Mouse (Mus musculus) bone marrow macrophage, adult 2 months (primary cell): ENCODE results near the gene Rrp1b. TPM values are rescaled to one million over a fixed set of nuclear protein-coding genes. Genes with fewer than 3 reads are reported as not detected.

Source experiments
- H3K27ac ChIP-seq: 2 replicates; pipeline ENCODE4 v1.5.1; 2012; ENCODE audit warnings: low read depth, low read length; ENCODE audit not compliant: insufficient read depth
- H3K4me1 ChIP-seq: 2 replicates; pipeline ENCODE4 v1.6.1; 2012; ENCODE audit warnings: low read length; ENCODE audit not compliant: control insufficient read depth, insufficient read depth
- H3K4me3 ChIP-seq: 2 replicates; pipeline ENCODE4 v1.5.1; 2012; ENCODE audit warnings: mild to moderate bottlenecking, low read length, moderate library complexity; ENCODE audit not compliant: insufficient read depth
- CTCF ChIP-seq: IDR thresholded peaks from 2 replicates; pipeline ENCODE4 v1.5.1; 2012; ENCODE audit warnings: low read depth, mild to moderate bottlenecking, low read length, moderate library complexity
- POLR2A ChIP-seq: IDR thresholded peaks from 2 replicates; pipeline ENCODE4 v1.6.1; 2012; ENCODE audit warnings: mild to moderate bottlenecking, low read depth, low read length, borderline replicate concordance
- polyA plus RNA-seq: library from polyadenylated mRNA; stranded (reverse); fragments of >200 nt; gene quantifications from 2 replicates; pipeline ENCODE4 v1.2.4, GENCODE M21; 2012; ENCODE audit not compliant: missing spikeins, insufficient read depth, insufficient read length

Rrp1b gene
- 9.6 and 11.2 TPM in 2 replicates for polyA plus RNA-seq

GRCm38 (mm10) chr17:32035609-32036508 is at the start of gene Rrp1b, which contains the start of gene Hsf2bp:
Gene Rrp1b, plus strand, starts transcription at chr17:32036100.
Gene Hsf2bp, minus strand, starts transcription at chr17:32036349.
- H3K4me3 ChIP-seq: peak within 1 kb of the TSS; percentile 85
- TF ChIP-seq POLR2A: peak; percentile 95; the same call in 1 of the 2 replicates
- no peak for TF ChIP-seq CTCF
- H3K27ac ChIP-seq: peak within 1 kb of the TSS; percentile 53
- H3K4me1 ChIP-seq: peaks cover 26% of the 10 kb centered on the region

DNA sequence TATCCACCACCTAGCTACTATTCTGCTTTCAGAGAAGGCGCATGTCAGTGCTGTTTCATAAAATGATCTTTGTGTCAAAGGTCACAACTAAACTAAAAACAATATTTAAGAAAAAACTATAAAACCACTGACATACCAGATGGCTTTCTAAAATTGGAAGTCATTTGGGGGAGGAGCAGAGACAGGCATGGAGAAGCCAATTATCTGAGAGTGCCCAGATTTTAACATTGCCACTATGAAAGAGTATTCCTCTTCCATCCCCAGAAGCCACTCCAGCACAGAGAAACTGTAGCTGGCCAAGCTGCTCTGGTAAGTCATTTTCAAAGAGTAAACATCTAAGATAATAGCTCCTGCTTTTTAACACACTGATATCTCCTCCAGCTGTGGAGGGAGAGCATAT is 49.0 kb upstream of the Rrp1b start:
- Histone ChIP-seq H3K4me3 (no peak overlapping the region), H3K27ac (no peak overlapping the region), H3K4me1 (peaks cover 10% of the 10 kb centered on the region)
- TF ChIP-seq POLR2A: no peak
- no peak for TF ChIP-seq CTCF

GRCm38 (mm10) chr17:31989035-31989434 is 46.9 kb upstream of the Rrp1b start:
- peaks cover 19% of the 10 kb centered on the region for H3K4me1 ChIP-seq
- H3K4me3 ChIP-seq: no peak overlapping the region
- TF ChIP-seq CTCF: no peak
- no peak for TF ChIP-seq POLR2A
- no peak overlapping the region for H3K27ac ChIP-seq

GRCm38 (mm10) chr17:31992004-31992403 is 43.9 kb upstream of the Rrp1b start:
- Histone ChIP-seq H3K27ac (no peak overlapping the region), H3K4me3 (no peak overlapping the region), H3K4me1 (peaks cover 38% of the 10 kb centered on the region)
- TF ChIP-seq CTCF (no peak), POLR2A (no peak)

GRCm38 (mm10) chr17:31993354-31993753 is 42.5 kb upstream of the Rrp1b start:
- H3K4me3 ChIP-seq: no peak overlapping the region
- H3K4me1 ChIP-seq: peaks cover 33% of the 10 kb centered on the region
- peak overlapping the region; percentile 15; the same call in 1 of the 2 replicates for H3K27ac ChIP-seq
- no peak for TF ChIP-seq CTCF
- TF ChIP-seq POLR2A: no peak

GRCm38 (mm10) chr17:31994132-31994531 is 41.8 kb upstream of the Rrp1b start:
- Histone ChIP-seq H3K27ac (peak overlapping the region; percentile 71), H3K4me3 (peak overlapping the region; percentile 26; the same call in 1 of the 2 replicates), H3K4me1 (peaks cover 33% of the 10 kb centered on the region)
- TF ChIP-seq CTCF (no peak), POLR2A (no peak)

DNA sequence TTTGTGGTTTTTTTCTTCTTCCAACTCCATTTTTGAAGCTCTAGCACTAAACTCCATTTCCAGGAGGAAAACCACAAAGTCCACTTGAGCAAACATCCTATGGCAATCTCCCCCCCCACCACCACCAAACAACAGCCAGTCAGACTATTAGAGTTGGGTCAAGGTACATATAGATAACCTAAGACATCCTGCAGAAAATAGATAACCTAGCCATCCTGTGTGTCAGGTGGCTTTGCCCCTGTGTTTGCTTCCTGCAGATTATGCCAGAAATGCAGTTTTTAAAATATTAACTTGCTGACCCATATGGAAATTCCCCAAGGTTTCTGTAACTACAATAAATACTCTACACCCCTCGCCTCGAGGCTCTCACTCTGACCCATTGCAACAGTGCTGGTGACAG is 40.1 kb upstream of the Rrp1b start:
- H3K27ac ChIP-seq: peak overlapping the region; percentile 71
- no peak for TF ChIP-seq CTCF
- TF ChIP-seq POLR2A: no peak
- peaks cover 33% of the 10 kb centered on the region for H3K4me1 ChIP-seq
- H3K4me3 ChIP-seq: no peak overlapping the region

- Histone ChIP-seq H3K4me3 (no peak overlapping the region), H3K4me1 (peaks cover 33% of the 10 kb centered on the region), H3K27ac (peak overlapping the region; percentile 71)
- TF ChIP-seq CTCF: no peak
- no peak for TF ChIP-seq POLR2A
Measured at GRCm38 (mm10) chr17:31996331-31996730, 39.6 kb upstream of the Rrp1b start.

- H3K27ac ChIP-seq: no peak overlapping the region
- no peak for TF ChIP-seq POLR2A
- no peak for TF ChIP-seq CTCF
- H3K4me3 ChIP-seq: no peak overlapping the region
- H3K4me1 ChIP-seq: peaks cover 29% of the 10 kb centered on the region
Measured at GRCm38 (mm10) chr17:31998351-31998750, 37.5 kb upstream of the Rrp1b start.

DNA sequence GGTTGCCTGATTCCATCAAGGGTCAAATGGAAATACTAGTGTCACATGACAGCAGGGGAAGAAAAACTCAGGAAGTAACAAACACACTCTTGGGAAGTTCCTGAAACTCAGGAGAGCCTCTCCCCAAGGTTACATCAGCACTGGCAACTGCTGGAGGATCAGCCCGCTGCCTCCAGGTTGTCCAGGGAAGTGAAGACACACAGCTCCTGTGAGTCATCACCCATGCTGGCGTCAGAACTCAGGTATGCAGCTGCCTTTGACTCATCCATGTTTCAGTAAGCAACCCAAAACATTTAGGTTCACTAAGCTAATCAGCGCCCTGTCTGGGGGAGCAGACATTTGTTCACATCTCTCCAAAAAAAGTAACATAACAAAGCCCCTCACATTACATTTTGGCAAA is 32.6 kb upstream of the Rrp1b start:
- TF ChIP-seq CTCF: no peak
- TF ChIP-seq POLR2A: no peak
- Histone ChIP-seq H3K4me3 (no peak overlapping the region), H3K27ac (no peak overlapping the region), H3K4me1 (peaks cover 4% of the 10 kb centered on the region)
